Mouse (Mus musculus) ovary, postnatal 14 days (tissue): Measurements from ENCODE around the gene Fryl.
"Not testable (repeated sequence)": the region's sequence is repeated elsewhere in the genome, so short reads cannot be mapped to it uniquely, and the experiment has no call there.

Source experiments
- DNase-seq: peaks from one replicate; pipeline ENCODE4 v3.0.0; 2022; ENCODE audit warnings: low spot score

The Fryl gene

DNA sequence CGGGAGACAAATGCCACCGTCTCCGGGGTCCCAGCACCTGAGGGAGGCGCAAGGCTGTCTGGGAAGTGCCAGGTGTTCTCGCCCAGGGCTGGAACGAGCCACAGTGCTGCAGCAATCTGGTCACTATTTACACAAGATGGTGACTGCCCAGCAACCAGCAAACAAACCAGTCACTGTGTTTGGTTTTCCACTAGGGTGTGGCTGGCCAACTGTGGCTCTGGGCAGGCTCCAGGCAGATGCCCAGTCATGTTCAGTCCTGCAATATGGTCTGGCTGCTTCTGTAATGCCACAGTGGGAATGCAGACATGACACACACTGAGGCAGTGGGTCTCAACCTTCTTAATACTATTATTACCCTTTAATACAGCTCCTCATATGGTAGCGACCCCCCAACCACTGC lies 152.8 kb downstream of the Fryl start:
- no peak for DNase-seq

DNA sequence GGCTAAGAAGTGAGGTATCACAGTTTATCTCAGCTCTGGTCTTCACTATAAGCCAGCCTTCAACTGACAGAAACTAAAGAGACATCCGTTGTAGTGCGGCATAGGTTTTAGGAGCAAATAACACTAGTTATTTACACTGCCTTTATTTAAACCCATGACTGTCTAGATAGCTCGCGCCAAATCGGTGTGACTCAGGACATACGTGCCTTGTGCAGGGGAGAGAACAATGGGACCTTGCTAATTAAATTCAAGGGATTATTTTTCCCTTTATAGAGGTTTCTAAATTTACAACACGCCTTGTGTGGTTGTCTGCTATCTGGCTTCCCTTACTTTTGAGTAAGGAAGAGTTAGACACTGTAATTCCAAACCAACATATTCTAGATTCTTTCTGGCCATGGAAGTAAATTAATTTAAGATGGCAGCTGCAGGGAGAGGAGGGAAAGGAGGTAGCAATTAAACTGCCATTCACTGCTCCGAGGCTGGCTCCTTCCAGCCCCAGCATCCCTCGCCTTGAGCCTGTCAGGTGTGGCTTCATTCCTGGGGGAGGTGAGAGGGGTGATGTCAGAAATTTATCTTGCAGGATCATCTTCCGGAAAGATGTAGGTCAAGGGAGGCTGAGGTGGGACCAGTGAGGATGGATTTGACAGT lies 154.0 kb downstream of the Fryl start:
- no peak for DNase-seq

DNA sequence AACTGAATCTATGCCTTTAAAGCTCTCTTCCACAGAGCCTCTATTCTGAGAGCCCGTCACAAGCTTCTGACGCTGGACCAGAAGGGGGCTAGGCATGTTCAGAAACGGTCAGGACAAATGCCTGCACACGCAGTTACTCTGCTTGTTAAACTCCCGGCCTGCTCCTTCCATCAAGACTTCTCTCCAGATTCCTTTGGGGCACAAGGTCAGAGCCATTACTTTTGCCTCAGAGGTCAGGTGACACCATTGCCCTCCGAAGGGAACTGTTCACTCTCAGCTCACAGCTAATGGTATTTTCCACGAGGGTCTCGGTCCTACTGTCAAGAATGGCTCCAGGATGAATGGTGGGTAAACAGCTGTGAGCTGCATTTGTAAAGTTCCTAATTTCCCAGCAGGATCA lies 164.2 kb downstream of the Fryl start:
- no peak for DNase-seq

DNA sequence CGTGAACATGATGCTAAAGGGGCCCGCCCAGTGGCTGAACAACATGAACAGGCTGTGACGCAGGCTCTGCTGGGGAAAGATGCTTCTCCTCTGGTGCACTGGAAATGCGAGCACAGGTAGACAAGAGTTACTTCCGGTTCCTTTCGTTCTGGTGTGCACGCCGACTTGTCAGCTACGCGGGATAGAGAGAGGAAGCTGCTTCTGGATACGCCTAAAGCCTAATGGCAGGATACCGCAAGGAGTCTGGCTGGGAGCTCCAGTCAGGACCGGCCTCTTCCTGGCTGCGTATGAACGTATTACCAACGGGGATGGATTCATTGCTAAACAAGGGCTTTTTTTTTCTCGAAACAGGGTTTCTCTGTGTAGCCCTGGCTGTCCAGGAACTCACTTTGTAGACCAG lies 167.3 kb downstream of the Fryl start:
- DNase-seq: no peak

DNA sequence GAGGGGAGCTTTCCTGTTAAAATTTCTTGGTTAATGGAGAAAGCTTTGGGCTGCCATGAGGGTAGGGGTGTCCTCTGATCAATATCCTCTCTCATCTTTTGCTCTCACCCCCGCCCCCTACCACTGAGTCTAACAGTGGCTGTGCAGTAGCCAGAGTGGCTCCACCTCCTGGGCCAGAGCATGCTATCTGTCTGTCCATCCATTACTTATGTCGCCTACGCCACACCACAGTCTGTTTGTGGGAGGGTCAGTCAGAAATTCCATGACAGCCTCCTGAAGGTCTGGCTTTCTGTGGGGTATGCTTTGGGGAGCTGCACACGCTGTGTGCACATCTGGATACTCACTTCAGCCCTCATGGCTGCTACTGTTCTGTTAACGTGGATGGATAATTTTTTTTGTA lies 174.9 kb downstream of the Fryl start:
- DNase-seq: no peak

DNA sequence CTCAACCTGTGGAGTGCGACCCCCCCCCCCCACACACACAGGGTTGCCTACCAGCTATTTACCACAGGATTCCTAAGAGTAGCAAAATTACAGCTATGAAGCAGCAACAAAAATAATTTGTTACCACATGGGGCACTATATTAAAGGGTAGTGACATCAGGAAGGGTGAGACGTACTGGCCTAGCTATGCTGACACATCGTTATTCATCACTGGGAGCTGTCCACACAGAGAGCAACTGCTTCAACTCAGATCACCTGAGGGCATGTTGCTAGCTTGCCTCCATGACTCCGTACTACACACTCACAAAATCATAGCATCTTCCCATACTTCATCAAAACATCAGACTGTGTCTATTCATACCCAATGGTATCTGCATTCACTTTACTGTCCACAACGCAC lies 176.6 kb downstream of the Fryl start:
- no peak for DNase-seq

DNA sequence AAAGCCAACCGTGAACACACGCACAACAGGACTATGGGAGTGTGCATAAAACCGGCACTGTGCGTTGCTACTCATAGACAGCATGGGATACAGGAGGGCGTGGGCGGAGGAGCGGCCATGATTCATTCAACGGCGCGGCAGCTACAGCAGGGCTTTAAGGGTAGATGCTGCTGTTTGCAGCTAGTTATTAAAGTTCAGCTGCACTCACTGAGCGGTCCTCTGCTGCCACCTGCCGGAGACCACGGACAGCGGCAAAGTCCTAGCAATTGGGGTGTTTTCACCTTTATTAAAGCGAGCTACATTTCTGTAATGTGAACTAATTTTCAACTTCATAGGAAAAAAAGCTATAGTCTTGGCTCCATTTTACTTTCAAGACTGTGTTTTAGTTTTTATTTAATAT lies 185.1 kb downstream of the Fryl start:
- peak; percentile 66 for DNase-seq

DNA sequence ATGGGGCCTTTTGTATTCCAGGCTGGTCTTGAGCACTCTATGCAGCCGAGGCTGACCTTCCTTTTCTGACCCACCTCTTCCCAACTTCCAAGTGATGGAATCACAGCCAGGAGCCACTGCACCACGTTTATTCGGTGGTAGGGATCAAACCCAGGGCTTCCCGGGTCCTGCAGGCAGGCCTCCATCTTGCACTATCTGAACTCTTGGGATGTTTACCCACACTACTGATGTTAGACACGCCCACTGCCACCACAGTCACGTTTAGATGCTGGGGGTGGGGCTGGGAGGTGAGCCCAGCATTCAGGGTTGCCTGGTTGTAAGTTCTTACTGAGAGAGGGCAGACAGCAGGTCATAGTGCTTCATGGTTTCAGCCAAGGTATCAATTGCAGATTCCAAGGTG lies 189.5 kb downstream of the Fryl start:
- no peak for DNase-seq

DNA sequence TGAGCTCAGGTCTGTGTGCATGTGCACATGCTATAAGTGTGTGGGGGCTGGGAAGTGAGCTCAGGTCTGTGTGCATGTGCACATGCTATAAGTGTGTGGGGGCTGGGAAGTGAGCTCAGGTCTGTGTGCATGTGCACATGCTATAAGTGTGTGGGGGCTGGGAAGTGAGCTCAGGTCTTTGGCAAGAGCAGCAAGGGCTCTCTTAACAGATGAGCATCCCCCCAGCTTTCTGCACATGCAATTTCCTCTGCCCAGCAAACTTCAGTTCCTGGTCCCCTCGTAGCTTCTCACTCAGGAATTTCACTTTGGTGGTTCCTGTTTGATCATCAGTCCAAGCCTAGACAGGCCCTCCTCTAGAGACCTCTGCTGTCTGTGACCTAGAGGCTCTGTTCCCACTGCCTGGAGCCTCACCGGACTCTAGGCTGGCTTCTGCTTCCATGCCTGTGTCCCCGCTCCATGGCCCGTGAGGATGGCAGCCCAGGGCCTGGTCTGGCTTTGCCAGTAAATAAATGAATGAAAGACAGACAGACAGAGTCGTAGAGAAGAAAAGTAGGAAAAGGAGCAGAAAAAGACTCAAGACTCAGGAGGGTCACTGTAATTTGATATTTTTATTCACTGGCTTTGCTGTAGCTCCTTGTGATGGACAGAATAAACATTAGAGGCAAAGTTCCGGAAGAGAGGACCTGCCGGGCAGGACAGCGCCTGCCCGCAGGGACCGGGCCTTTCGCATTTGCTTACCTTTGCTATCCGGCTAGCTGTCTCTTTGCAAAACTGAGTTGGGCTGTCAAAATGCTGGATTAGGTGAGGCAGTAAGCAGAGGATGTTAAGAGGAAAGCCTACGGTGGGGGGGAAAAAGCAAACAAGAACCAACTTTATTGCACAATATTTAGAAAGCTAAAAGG lies 192.4 kb downstream of the Fryl start:
- DNase-seq: no peak

DNA sequence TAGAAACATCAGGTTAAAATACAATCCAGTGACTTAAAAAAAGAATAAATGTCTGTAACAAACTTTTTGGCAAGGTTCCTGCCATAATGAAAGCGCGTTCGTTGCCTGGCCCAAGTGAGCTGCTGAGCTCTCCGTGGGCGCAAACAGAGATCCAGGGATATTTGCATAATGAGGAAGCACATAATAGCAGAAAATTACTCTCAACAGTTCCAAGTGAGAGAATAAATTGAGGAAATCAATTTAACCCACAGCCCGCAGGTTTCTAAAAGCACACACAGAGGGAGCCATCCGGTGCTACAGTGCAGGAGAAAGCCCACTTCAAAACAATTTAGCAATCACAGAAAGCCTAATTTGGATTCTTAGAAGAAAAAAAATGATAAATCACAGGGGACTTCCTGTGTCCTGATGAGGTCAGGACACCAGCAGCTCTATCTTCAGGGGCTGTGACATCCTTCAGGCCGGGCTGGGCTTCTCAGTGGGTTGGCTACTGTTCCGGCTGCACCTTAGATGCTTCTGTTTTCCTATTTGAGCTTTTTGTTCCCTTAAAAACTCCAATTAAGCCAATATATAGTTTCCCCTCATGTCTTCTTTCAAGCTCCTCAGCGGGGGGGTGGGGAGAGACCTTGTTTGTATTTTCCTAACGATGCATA lies 194.8 kb downstream of the Fryl start:
- no peak for DNase-seq

DNA sequence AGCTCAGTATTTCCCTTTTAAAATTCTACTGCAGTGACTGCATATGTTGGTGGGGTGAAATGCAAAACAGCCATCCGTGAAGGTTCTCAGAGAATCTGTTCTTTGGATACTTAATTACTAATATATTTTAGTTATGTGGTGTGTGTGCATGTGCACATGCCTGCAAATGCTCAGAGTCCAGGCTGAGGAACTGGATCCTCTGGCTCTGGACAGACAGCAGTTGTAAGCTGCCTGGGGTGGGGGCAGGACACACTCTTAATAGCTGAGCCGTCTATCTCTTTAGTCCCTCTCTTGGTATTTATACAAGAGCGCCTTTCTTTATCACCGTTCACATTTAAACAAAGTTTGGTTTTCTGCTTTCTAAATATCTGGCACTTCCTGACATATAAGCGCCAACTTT lies 199.5 kb downstream of the Fryl start:
- no peak for DNase-seq

DNA sequence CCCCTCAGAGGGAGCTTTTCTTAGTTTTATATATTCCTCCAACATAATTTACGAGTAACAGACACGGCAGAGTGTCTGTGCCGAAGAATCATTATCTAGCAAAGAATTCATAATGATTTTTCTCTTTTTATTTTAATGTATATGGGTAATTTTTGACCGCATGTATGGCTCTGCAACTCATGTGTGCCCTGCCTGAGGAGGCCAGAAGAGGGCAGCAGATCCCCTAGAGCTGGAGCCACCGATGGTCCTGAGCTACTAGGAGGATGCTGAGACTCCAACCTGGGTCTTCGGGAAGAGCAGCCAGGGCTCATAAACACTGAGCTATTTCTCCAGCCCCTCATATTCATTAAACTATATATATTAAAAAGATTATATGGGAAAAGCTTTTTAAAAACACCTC lies 200.0 kb downstream of the Fryl start:
- DNase-seq: no peak

DNA sequence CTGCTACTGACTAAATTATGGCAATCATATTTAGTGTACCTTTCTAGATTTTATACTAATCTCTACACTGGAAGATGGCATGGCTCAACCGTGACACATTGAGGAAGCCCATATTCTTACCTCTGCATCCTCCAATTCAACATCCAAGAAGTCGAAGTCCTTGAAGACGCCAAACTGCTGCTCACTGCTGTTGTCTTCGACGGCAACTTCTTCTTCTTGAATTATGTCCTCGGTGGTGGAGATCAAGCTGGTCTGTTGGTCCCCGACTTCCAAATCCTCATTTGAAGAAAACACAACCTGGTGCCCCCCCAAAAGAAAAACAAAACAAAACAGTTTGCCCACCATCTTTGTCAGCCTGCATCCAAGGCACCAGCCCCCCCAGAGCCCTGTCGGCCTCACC lies 202.5 kb downstream of the Fryl start:
- DNase-seq: no peak

DNA sequence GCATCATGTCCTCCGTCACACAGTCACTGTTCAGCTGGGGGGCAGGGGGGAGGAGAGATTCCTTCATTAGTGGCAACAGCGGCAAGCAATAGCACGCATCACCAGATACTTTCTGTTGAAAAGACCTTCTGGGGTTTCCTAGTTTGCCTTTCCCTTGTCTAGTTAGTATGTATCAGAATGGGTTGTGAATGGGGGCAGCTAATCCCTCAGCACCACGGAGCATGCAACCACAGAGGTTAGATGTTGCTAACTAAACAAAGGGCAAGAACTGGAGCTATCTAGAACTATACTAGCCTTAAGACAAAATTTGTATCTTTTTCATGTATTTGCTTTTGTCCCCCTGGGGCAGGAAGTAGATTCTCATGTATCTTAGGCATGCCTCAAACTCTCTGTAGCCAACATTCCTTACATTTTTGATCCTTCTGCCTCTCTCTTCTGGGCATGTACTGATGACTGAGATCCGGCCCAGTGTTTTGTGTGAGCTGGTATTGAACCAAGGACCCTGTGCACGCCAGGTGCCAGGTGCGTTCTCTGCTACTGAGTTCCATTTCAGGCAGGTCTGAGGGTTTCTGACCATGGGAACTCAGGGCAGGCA lies 208.7 kb downstream of the Fryl start:
- no peak for DNase-seq

DNA sequence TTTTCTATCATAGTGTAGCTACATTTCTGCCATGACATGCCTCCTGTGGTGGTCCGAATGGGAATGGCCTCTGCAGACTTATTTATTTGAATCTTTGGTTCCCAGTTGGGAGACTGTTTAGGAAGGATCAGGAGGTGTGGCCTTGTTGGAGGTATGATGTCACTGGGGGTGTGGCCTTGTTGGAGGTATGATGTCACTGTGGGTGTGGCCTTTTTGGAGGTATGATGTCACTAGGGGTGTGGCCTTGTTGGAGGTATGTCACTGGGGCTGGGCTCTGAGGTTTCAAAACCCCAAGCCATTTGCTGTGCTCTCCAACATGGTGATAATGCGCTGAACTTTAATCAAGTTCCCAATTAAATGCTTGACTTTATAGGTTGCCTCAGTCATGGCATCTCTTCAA lies 212.4 kb downstream of the Fryl start:
- DNase-seq: no peak

DNA sequence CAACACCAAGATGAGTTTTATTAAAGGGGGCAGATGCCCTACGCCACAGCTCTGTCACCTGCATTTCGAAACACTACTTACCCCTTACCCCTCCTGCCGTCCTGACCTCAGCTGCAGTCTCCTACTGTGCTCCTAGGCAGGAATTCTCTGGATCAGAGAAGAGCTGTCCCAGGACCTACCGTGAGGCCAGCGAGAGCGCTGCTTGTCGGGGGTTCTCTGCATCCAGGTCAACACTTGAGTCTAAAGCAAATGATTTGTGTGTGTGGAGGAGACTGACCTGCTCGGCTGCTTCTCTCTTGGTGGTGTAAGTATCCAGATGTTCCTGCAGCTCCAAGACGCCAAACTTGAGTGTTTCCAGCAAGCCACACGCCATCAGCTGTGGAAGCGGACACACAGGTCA lies 223.9 kb downstream of the Fryl start:
- no peak for DNase-seq

DNA sequence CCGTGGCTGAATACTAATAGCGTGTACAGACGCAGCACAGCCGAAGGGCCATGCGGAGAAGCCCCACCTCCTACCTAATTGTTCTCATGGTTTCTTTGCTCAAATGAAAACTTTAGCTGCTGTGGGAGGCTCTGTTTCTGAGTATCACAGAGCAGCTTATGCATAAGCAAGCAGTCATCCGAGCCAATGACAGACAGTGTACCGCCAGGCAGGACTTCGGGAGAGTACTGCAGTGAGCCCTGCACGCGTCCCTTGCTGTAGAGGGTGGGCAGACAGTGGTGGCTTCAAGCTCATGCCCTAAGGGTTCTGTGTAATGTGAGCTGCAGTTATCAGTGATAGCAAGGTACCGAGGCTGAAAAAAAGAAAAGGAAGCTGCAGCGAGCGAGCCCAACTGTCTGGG lies 227.8 kb downstream of the Fryl start:
- no peak for DNase-seq

DNA sequence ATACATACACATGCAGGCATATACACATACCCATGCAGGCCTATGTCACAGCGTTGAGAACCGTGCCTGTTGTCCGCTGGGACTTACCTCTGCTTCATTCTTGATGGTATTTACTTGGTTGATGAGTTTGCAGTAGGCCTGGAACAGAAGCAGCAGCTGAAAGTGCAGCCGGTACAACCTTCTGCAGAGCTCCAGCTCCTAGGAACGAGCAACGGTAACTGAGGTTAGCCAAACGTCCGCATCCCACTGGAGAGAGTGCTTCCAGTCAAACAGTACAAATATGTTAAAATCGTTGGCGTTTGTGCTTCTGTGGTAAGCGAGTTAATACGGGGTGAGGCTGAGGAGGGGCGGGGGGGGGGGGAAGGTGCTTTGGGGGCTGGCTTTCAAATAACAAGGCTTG lies 232.6 kb downstream of the Fryl start:
- no peak for DNase-seq

DNA sequence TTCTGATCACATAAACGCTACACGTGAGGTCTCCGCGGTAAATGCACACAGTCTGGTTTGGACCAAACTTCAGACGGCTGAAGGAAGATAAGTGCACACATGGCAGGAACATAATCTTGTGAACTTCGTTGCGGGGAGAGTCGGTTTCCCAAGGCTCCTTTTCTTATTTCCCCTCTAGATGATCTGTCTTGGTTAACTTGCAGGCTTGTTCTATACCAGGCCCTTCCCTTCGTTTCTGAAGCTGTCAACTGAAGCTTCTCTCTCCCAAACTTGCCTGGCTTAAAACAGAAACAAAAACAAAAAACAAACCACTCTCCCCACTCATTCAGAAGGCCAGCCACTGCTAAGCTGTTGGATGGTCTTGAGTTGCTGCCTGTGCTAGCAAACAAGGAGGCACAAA lies 241.7 kb downstream of the Fryl start:
- DNase-seq: no peak

DNA sequence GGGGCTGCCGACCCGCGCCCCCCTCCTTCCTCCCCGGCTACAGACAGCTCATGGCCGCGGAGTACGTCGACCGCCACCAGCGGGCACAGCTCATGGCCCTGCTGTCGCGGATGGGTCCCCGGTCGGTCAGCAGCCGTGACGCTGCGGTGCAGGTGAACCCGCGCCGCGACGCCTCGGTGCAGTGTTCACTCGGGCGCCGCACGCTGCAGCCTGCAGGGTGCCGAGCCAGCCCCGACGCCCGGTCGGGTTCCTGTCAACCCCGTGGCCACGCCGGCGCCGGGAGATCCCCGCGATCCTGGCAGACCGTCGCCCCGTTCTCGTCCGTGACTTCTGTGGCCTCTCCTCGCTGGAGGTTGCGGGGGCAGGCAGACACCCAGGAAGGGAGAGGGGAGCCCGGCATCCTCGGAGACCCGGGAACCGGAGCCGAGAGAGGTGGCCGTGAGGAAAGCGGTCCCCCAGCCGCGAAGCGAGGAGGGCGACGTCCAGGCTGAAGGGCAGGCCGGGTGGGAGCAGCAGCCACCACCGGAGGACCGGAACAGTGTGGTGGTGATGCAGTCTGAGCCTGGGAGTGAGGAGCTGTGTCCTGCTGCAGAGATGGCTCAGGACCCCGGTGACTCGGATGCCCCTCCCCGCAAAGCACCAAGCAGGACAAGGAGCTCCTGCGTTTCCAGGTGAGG lies 242.7 kb downstream of the Fryl start:
- DNase-seq: not testable (repeated sequence)

DNA sequence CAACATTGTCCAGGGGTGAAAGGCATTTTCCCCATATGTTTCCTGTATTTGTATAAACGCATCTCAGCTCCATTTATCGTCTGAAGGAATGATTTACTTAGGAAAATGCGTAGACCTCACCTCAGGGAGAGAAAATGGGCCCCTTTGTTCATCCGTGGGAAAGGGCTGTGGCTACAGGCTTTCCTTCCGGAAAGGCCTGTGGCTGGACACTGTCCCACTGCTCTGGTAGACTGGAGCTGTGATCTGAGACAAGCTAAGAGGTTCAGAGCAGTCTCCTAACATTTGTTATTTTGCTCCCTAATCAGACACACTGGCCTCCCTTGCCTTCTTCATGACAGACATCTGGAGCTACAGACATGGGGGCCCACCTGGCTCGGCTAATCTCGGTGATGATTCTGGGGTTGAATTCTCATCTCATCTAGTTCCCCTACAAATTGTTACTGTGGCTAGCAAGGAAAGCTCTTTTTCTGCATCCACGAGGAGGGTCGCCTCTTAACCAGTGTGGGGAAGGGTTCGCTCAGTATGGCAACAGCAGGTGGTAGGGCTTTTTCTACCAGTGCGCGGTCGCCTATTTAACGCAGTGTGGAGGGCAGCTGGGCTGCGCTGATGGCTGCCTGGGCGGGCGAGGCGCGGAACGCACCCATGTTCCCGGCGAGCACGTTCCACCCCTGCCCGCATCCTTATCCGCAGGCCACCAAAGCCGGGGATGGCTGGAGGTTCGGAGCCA lies 243.4 kb downstream of the Fryl start:
- not testable (repeated sequence) for DNase-seq

DNA sequence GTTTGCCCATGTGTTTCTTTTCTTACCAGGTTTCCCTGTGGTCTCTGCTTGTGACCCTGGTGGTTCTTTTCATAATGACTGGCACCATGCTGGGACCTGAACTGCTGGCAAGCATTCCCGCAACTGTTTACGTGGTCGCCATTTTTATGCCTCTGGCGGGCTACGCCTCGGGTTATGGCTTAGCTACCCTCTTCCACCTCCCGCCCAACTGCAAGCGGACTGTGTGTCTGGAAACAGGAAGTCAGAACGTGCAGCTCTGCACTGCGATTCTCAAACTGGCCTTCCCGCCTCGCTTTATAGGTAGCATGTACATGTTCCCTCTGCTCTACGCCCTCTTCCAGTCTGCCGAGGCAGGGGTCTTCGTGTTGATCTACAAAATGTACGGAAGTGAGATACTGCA lies 244.6 kb downstream of the Fryl start:
- not testable (repeated sequence) for DNase-seq
